Mouse (Mus musculus) kidney, postnatal 4 days (tissue): ENCODE measurements at regions not wholly inside any gene's neighbourhood (a gene's known extent, or its start where the extent isn't known, plus 50 kb on each side); places are given as distances from the start of the nearest gene placed in this dataset.

ENCODE experiments used
- DNase-seq, 2 experiments: peaks; one replicate each; pipeline ENCODE4 v3.0.0; 2021; ENCODE audit warnings: mixed read lengths in 2 of 2

- no peak for DNase-seq
Observed at GRCm38 (mm10) chr3:99447361-99447760, 207.2 kb downstream of the Tbx15 start.

GRCm38 (mm10) chr3:99447813-99448212, 207.6 kb downstream of the Tbx15 start:
- DNase-seq = no peak

- no peak for DNase-seq
Observed at GRCm38 (mm10) chr3:99459036-99459863, 219.1 kb downstream of the Tbx15 start.

GRCm38 (mm10) chr3:99499980-99500379, 259.8 kb downstream of the Tbx15 start:
- peak; percentile 4 to 10 for DNase-seq

GRCm38 (mm10) chr3:99504772-99505171, 264.6 kb downstream of the Tbx15 start:
- no peak for DNase-seq

- DNase-seq = no peak
Observed at GRCm38 (mm10) chr3:99512250-99512649, 272.1 kb downstream of the Tbx15 start.

GRCm38 (mm10) chr3:99512933-99513332, 272.8 kb downstream of the Tbx15 start:
- DNase-seq = no peak

GRCm38 (mm10) chr3:99515751-99516150, 275.6 kb downstream of the Tbx15 start:
- DNase-seq = no peak

- peak; percentile 2 to 6 for DNase-seq
Observed at GRCm38 (mm10) chr3:99560917-99561316, 320.7 kb downstream of the Tbx15 start.

- DNase-seq = no peak
Observed at GRCm38 (mm10) chr3:99573335-99573976, 311.8 kb upstream of the Spag17 start.

GRCm38 (mm10) chr3:99573977-99574373, 311.2 kb upstream of the Spag17 start:
- DNase-seq = no peak

- DNase-seq = no peak
Observed at GRCm38 (mm10) chr3:99602679-99603078, 282.5 kb upstream of the Spag17 start.

- no peak for DNase-seq
Observed at GRCm38 (mm10) chr3:99632309-99632708, 252.9 kb upstream of the Spag17 start.

- no peak for DNase-seq
Observed at GRCm38 (mm10) chr3:99641343-99642106, 243.7 kb upstream of the Spag17 start.

GRCm38 (mm10) chr3:99644910-99645309, 240.3 kb upstream of the Spag17 start:
- no peak for DNase-seq

GRCm38 (mm10) chr3:99645318-99645717, 239.9 kb upstream of the Spag17 start:
- no peak for DNase-seq

GRCm38 (mm10) chr3:99657617-99658016, 227.6 kb upstream of the Spag17 start:
- no peak for DNase-seq

GRCm38 (mm10) chr3:99663783-99664182, 221.4 kb upstream of the Spag17 start:
- peak in 1 of 2 experiments; percentile 13 for DNase-seq

- peak in 1 of 2 experiments; percentile 2 for DNase-seq
Observed at GRCm38 (mm10) chr3:99665363-99665762, 219.8 kb upstream of the Spag17 start.

- no peak for DNase-seq
Observed at GRCm38 (mm10) chr3:99665902-99666768, 219.1 kb upstream of the Spag17 start.

GRCm38 (mm10) chr3:99674145-99674544, 211.1 kb upstream of the Spag17 start:
- DNase-seq = no peak

GRCm38 (mm10) chr3:99709506-99709905, 175.7 kb upstream of the Spag17 start:
- no peak for DNase-seq
